Mouse (Mus musculus): ENCODE measurements around the gene Ano1. TPM values are rescaled to one million over a fixed set of nuclear protein-coding genes. Genes with fewer than 3 reads are reported as not detected.

Gene Ano1
- polyA plus RNA-seq, 1 experiment from 2014 or later, result 9.8 TPM

GRCm38 (mm10) chr7:144560594-144560993 lies 191.2 kb downstream of the Ano1 start:
- no peak overlapping the region for H3K4me3 ChIP-seq (ENCODE audit: low read depth, low read length)
- no peaks in the 10 kb centered on the region for H3K9me3 ChIP-seq (replicated peaks; ENCODE audit: control insufficient read depth, low read length, poor library complexity, severe bottlenecking)
- no peak overlapping the region for H3K9ac ChIP-seq (ENCODE audit: low read depth, low read length)
- 89% methylated on average over 4 of the region's 4 CpGs for WGBS
- ATAC-seq, result no peak
- H3K36me3 ChIP-seq (ENCODE audit: control insufficient read depth, insufficient read depth, low read length), result no peaks in the 10 kb centered on the region
- H3K4me2 ChIP-seq (ENCODE audit: low read length), result no peak overlapping the region
- no peaks in the 10 kb centered on the region for H3K4me1 ChIP-seq (ENCODE audit: control insufficient read depth, insufficient read depth, low read length)
- H3K27me3 ChIP-seq (ENCODE audit: control insufficient read depth, insufficient read depth, low read depth, low read length), result no peaks in the 10 kb centered on the region
- H3K27ac ChIP-seq (ENCODE audit: low read length), result no peak overlapping the region

GRCm38 (mm10) chr7:144558552-144558951 lies 193.2 kb downstream of the Ano1 start:
- no peaks in the 10 kb centered on the region; the same call in 1 of the 2 replicates for H3K4me1 ChIP-seq (ENCODE audit: control insufficient read depth, insufficient read depth, low read length)
- H3K4me3 ChIP-seq (ENCODE audit: low read depth, low read length), result no peak overlapping the region
- no peak for ATAC-seq

GRCm38 (mm10) chr7:144554123-144554472 lies 197.7 kb downstream of the Ano1 start:
- peak; percentile 69; the same call in 1 of the 2 replicates for ATAC-seq
- peak overlapping the region; percentile 62 for H3K4me2 ChIP-seq (ENCODE audit: low read length)
- H3K9ac ChIP-seq (ENCODE audit: low read depth, low read length), result peak overlapping the region; percentile 74
- no peaks in the 10 kb centered on the region; the same call in 1 of the 2 replicates for H3K27me3 ChIP-seq (ENCODE audit: control insufficient read depth, insufficient read depth, low read depth, low read length)
- no peaks in the 10 kb centered on the region for H3K9me3 ChIP-seq (replicated peaks; ENCODE audit: control insufficient read depth, low read length, poor library complexity, severe bottlenecking)
- H3K4me1 ChIP-seq (ENCODE audit: control insufficient read depth, insufficient read depth, low read length), result peaks cover 19% of the 10 kb centered on the region
- peak overlapping the region; percentile 92 for H3K4me3 ChIP-seq (ENCODE audit: low read depth, low read length)
- 24% methylated on average over 8 of the region's 8 CpGs for WGBS
- H3K36me3 ChIP-seq (ENCODE audit: control insufficient read depth, insufficient read depth, low read length), result 0 out of 2 replicates have a peak, but pooled peaks cover 3% of the 10 kb centered on the region
- H3K27ac ChIP-seq (ENCODE audit: low read length), result peak overlapping the region; percentile 68

More at GRCm38 (mm10) chr7:144558552-144558951, 193.2 kb downstream of the Ano1 start:
- WGBS, result 54% methylated on average over 6 of the region's 6 CpGs
- Histone ChIP-seq H3K9ac (ENCODE audit: low read depth, low read length) (no peak overlapping the region), H3K27ac (ENCODE audit: low read length) (no peak overlapping the region), H3K36me3 (ENCODE audit: control insufficient read depth, insufficient read depth, low read length) (no peaks in the 10 kb centered on the region), H3K27me3 (ENCODE audit: control insufficient read depth, insufficient read depth, low read depth, low read length) (no peaks in the 10 kb centered on the region; the same call in 1 of the 2 replicates), H3K4me2 (ENCODE audit: low read length) (no peak overlapping the region), H3K9me3 (replicated peaks; ENCODE audit: control insufficient read depth, low read length, poor library complexity, severe bottlenecking) (no peaks in the 10 kb centered on the region)

- Histone ChIP-seq H3K27me3 (ENCODE audit: control insufficient read depth, insufficient read depth, low read depth, low read length) (no peaks in the 10 kb centered on the region; the same call in 1 of the 2 replicates), H3K9me3 (replicated peaks; ENCODE audit: control insufficient read depth, low read length, poor library complexity, severe bottlenecking) (no peaks in the 10 kb centered on the region), H3K4me3 (ENCODE audit: low read depth, low read length) (peak within 1 kb of the TSS; percentile 92), H3K4me2 (ENCODE audit: low read length) (peak within 1 kb of the TSS; percentile 83), H3K27ac (ENCODE audit: low read length) (peak within 1 kb of the TSS; percentile 68), H3K9ac (ENCODE audit: low read depth, low read length) (peak within 1 kb of the TSS; percentile 96), H3K36me3 (ENCODE audit: control insufficient read depth, insufficient read depth, low read length) (0 out of 2 replicates have a peak, but pooled peaks cover 3% of the 10 kb centered on the region), H3K4me1 (ENCODE audit: control insufficient read depth, insufficient read depth, low read length) (peaks cover 19% of the 10 kb centered on the region)
- peak; percentile 94 for ATAC-seq
- WGBS, result under 1% methylated on average over 72 of the region's 97 CpGs
Measured at GRCm38 (mm10) chr7:144553237-144554122, 198.3 kb downstream of the Ano1 start, which contains the start of gene Ppfia1. Gene Ppfia1 (minus strand): TSS chr7:144553729.

GRCm38 (mm10) chr7:144552274-144552673 lies 199.5 kb downstream of the Ano1 start:
- WGBS, result 88% methylated on average over 8 of the region's 8 CpGs

GRCm38 (mm10) chr7:144550811-144551210 lies 201.0 kb downstream of the Ano1 start:
- 93% methylated on average over 1 of the region's 1 CpGs for WGBS
- no peak overlapping the region for H3K27ac ChIP-seq (ENCODE audit: low read length)
- no peak overlapping the region for H3K4me3 ChIP-seq (ENCODE audit: low read depth, low read length)
- 0 out of 2 replicates have a peak, but pooled peaks cover 3% of the 10 kb centered on the region for H3K36me3 ChIP-seq (ENCODE audit: control insufficient read depth, insufficient read depth, low read length)
- no peaks in the 10 kb centered on the region; the same call in 1 of the 2 replicates for H3K27me3 ChIP-seq (ENCODE audit: control insufficient read depth, insufficient read depth, low read depth, low read length)
- no peak overlapping the region for H3K4me2 ChIP-seq (ENCODE audit: low read length)
- no peak for ATAC-seq
- H3K4me1 ChIP-seq (ENCODE audit: control insufficient read depth, insufficient read depth, low read length), result peaks cover 19% of the 10 kb centered on the region
- no peak overlapping the region for H3K9ac ChIP-seq (ENCODE audit: low read depth, low read length)
- H3K9me3 ChIP-seq (replicated peaks; ENCODE audit: control insufficient read depth, low read length, poor library complexity, severe bottlenecking), result no peaks in the 10 kb centered on the region

More at GRCm38 (mm10) chr7:144552274-144552673, 199.5 kb downstream of the Ano1 start:
- H3K9ac ChIP-seq (ENCODE audit: low read depth, low read length), result peak overlapping the region; percentile 96
- 0 out of 2 replicates have a peak, but pooled peaks cover 3% of the 10 kb centered on the region for H3K36me3 ChIP-seq (ENCODE audit: control insufficient read depth, insufficient read depth, low read length)
- H3K4me1 ChIP-seq (ENCODE audit: control insufficient read depth, insufficient read depth, low read length), result peaks cover 19% of the 10 kb centered on the region
- H3K4me2 ChIP-seq (ENCODE audit: low read length), result peak overlapping the region; percentile 83
- no peaks in the 10 kb centered on the region for H3K9me3 ChIP-seq (replicated peaks; ENCODE audit: control insufficient read depth, low read length, poor library complexity, severe bottlenecking)
- H3K27me3 ChIP-seq (ENCODE audit: control insufficient read depth, insufficient read depth, low read depth, low read length), result no peaks in the 10 kb centered on the region; the same call in 1 of the 2 replicates
- H3K4me3 ChIP-seq (ENCODE audit: low read depth, low read length), result no peak overlapping the region
- H3K27ac ChIP-seq (ENCODE audit: low read length), result no peak overlapping the region
- ATAC-seq, result no peak

DNA sequence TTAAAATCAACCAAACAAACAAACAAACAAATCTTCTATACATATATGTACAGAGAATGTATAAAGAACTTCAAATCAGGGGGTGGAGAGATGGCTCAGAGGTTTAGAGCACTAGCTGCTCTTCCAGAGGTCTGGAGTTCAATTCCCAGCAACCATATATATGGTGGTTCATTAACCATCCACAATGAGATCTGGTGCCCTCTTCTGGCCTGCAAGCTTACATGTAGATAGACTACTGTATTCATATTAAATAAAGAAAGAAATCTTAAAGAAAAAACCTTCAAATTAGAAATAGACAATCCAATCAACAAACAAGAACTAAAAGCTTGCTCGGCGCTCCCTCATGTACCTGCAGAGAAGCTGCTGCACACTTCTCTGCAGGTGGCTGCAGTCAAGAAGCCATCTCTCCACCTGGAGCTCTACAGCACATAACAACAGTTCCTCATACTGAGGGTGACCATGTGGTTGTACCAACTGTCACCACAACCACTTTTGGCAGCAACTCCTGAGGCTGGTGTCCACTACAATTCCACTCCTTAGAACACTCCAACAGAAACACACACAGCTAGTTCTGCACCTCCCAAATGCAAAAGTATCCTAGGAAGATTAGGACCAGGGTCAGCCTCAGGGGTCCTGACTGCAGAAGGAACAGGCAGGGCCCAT lies 201.7 kb downstream of the Ano1 start:
- no peak for ATAC-seq
- Histone ChIP-seq H3K9ac (ENCODE audit: low read depth, low read length) (no peak overlapping the region), H3K27ac (ENCODE audit: low read length) (no peak overlapping the region), H3K9me3 (replicated peaks; ENCODE audit: control insufficient read depth, low read length, poor library complexity, severe bottlenecking) (no peaks in the 10 kb centered on the region), H3K4me1 (ENCODE audit: control insufficient read depth, insufficient read depth, low read length) (peaks cover 19% of the 10 kb centered on the region), H3K4me3 (ENCODE audit: low read depth, low read length) (no peak overlapping the region), H3K27me3 (ENCODE audit: control insufficient read depth, insufficient read depth, low read depth, low read length) (no peaks in the 10 kb centered on the region), H3K36me3 (ENCODE audit: control insufficient read depth, insufficient read depth, low read length) (0 out of 2 replicates have a peak, but pooled peaks cover 3% of the 10 kb centered on the region), H3K4me2 (ENCODE audit: low read length) (no peak overlapping the region)
- WGBS, result 93% methylated on average over 2 of the region's 2 CpGs

- no peak overlapping the region for H3K4me3 ChIP-seq (ENCODE audit: low read depth, low read length)
- H3K27me3 ChIP-seq (ENCODE audit: control insufficient read depth, insufficient read depth, low read depth, low read length), result no peaks in the 10 kb centered on the region
- no peak overlapping the region for H3K9ac ChIP-seq (ENCODE audit: low read depth, low read length)
- H3K36me3 ChIP-seq (ENCODE audit: control insufficient read depth, insufficient read depth, low read length), result no peaks in the 10 kb centered on the region
- no peaks in the 10 kb centered on the region; the same call in 1 of the 2 replicates for H3K4me1 ChIP-seq (ENCODE audit: control insufficient read depth, insufficient read depth, low read length)
- WGBS, result 91% methylated on average over 3 of the region's 3 CpGs
- no peaks in the 10 kb centered on the region for H3K9me3 ChIP-seq (replicated peaks; ENCODE audit: control insufficient read depth, low read length, poor library complexity, severe bottlenecking)
- no peak for ATAC-seq
- H3K27ac ChIP-seq (ENCODE audit: low read length), result no peak overlapping the region
- H3K4me2 ChIP-seq (ENCODE audit: low read length), result no peak overlapping the region
Measured at GRCm38 (mm10) chr7:144545231-144545630, 206.5 kb downstream of the Ano1 start.
